Mouse (Mus musculus): ENCODE measurements around the gene Neb.

Neb gene

DNA sequence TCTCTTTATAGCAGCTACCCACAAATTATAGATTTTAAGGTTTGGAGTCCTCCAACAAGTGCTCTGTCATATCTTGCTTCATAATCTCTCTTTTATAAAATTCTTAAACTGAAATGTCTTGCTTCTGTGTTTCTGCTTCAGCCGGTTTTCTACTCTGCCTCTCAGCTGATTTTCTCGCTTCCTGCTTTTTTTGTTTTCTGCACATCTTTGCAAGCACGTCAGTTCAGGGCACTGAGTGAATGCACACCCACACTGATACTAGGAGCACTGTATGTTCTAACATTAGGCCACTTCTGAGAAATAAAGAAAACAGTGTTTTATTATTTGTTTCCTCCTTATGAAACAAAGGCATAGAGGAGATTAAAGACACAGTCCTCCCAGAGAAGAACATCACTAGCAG is 73.7 kb downstream of the Neb start:
- no peak for DNase-seq

- DNase-seq: no peak
Observed at GRCm38 (mm10) chr2:52303405-52303804, 74.9 kb downstream of the Neb start.

GRCm38 (mm10) chr2:52297969-52298368 is 80.3 kb downstream of the Neb start:
- DNase-seq: no peak

DNA sequence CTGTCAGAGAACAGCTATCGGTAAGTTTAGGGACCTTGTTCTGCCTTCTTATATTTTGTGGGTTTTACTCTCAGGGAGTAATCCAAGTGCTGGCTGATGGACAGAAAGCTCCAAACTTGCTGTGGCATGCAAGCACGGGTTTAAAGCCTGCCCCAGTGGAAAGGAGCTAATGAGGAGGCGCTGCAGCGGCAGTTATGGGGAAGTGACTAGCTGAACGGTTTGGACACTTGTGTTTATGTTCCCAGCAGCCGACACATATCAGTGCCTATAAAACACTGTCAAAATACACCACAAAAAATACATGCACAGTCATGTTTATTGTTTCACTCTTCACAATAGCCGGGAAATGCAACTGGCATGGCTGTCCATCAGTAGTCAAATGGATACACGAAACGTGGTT is 81.5 kb downstream of the Neb start:
- no peak for DNase-seq

DNA sequence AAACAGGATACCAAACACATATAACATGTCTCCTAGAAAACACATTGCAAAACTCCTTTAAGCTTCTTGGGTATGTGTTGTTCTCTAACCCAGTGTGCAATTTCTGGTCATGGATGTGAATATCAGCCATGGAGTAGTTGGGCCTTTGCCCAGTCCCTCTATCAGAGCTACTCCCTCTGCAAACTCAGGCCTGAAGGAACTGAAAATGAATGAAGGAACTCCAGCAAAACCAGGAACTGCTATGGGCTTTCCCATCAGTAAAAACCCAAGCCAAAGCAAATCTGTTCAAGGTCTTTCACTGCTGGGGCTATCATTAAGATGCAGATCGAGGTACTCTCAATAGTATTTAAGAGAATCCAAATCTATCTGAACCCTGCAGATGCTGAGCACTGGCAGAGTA is 90.8 kb downstream of the Neb start:
- no peak for DNase-seq

DNA sequence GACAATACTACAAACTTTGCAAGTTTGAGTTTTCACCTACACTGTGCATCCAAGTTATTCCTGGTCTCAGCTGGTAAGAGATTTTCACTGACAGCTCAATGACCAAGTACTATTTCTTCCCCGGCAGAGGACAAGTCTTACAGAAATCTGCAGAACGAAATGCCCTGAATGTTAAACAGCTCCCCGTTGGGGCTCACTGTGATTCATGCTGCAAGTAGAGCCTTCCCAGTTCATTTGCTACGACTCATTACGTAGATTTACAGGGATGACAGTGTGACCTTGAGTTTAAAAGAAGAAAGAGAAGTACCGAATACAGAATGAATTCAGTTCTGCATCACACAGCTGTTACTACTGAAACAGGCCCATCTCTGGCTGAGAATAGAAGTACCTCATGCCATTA is 91.9 kb downstream of the Neb start:
- DNase-seq: no peak

DNA sequence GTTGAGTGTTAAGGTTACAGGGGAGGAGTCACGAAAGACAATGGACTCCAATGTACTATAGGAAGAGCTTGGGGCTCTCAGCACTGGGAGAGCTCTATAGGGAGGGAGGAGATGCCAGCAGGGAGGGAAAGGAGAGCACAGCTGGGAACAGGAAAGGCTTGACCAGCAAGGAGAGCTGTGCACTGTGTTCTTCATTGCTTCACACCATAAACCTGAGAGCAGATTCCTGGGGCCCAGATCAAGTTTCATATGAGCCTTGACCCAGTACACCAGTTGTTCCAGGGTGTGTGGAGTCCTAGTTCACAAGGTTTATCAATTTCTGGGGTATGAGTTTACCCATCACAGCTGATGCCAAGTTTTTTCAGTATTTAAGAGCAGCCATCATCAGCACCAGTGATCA is 106.1 kb downstream of the Neb start:
- DNase-seq: no peak

DNA sequence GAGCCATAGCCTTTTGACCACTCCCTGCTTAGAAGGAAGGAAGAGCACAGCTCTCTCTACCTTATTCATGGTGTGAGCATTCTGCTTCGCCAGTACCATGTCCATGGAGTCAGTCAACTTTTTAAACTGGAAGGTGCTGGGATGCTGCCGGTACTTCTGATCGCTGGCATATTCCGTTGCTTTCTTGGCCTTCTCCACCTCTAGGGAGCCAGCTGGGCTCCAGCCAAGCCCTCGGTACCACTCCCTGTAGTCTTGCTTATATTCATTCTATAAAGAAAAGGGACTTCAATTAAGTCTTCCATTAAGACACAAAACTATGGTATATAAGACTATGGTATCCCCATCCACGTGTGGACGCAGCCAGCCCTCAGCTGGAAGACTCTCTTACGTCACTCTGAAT is 107.4 kb downstream of the Neb start:
- no peak for DNase-seq

- DNase-seq: peak in 1 of 2 experiments; percentile 25
Observed at GRCm38 (mm10) chr2:52262149-52262548, 116.1 kb downstream of the Neb start.

DNA sequence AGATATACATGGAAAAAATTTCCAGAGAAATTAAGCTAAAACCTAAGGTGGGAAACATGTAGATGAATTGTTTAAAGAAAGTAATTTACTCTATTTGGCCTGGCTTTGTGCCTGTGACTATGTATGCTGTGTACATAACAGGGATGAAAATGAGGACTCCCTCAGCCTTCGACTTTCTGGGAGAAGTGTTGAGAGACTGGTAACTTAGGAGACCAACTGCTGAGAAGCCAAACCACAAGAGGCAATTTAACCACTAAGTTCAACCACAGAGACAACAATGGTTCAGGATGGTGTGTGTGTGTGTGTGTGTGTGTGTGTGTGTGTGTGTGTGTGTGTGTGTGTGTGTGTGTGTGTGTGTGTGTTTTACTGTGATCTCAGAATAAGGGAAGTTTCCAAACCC is 126.2 kb downstream of the Neb start:
- DNase-seq: no peak

DNA sequence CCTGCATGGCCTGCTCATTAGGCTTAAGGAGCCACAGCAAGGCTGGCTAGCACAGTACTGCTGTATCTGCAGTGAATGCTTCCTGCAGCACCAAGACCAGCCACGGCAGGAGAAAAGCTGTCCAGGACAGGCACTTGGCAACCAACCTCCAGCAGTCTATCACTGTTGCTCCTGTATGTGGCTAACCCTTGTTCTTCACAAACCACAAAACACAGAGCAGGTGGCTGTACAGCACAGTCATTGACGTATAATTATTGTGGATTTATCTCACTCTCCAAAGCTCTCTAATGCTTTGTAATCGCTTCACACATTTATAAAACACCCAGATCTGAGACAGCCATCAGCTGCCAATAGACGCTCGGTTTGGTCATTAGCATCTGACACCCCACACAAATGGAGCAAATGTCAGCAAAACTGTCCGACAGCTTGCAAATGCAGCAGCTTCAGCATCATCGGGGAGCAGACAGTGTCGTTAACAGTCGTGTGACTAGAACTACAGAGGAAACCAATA is 129.9 kb downstream of the Neb start:
- no peak for DNase-seq

GRCm38 (mm10) chr2:52245091-52245490 is 133.2 kb downstream of the Neb start:
- no peak for DNase-seq

- DNase-seq: no peak
Observed at GRCm38 (mm10) chr2:52242691-52243090, 135.6 kb downstream of the Neb start.

GRCm38 (mm10) chr2:52237892-52238291 is 140.4 kb downstream of the Neb start:
- no peak for DNase-seq

- DNase-seq: no peak
Observed at GRCm38 (mm10) chr2:52227584-52227983, 150.7 kb downstream of the Neb start.

DNA sequence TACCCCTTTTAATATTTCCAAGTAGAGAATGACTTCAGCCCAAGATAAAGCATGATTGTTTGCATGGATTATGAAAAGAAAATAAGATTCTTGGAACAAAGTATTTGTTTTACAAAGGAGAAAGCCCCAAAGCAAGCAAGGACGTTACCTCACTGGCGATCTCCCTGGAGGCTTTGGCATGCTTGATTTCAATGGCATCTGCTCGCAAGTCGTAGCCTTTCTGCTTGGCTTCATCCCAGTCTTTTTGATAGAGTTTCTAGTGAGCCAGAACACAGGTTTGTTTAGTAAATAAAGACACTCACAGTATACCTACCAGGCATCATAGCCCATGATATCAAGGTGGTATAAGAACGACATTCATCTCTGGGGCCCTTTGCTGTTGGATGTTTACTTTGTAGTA is 153.9 kb downstream of the Neb start:
- no peak for DNase-seq

GRCm38 (mm10) chr2:52220074-52220473 is 158.2 kb downstream of the Neb start:
- peak in 1 of 2 experiments; percentile 4 for DNase-seq

DNA sequence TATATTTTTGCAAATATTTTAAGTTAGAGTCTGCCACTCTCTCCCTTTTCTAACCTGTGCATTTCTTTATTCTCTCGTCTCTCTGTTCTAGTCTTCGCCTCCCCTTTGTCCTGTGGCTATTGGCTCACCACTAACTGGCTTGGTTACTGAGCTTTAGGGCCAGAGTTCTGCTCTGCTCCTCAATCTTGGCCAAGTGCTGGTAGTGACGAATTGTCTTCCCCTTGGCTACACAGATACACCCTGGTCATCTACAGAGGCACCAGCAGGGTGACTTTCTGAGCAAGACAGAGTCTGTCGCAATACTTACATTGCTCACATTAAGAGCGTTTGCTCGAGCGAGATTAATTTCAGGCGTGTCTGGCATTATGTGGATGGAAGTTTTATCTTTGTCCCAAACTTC is 162.3 kb downstream of the Neb start:
- no peak for DNase-seq

DNA sequence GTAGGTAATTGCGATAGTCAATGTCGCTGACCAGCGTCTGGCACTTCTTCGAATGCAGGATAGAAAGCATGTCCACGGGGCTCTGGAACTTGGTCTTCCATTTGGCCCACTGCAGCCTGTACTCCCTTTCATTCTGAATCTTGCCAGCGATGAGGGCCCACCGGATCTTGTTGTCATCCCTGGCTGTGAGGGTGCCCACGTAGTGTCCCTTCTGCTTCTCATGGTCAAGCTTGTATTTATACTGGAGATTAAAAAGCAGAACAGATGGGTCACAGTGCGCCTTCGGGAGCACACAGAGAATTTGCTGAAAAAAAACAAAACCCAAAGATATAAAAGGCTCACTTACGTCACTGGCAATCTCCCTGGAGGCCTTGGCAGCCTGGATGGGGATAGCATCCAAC is 165.7 kb downstream of the Neb start:
- DNase-seq: no peak

GRCm38 (mm10) chr2:52211358-52211899 is 166.8 kb downstream of the Neb start:
- DNase-seq: peak in 1 of 2 experiments; percentile 1

- DNase-seq: no peak
Observed at GRCm38 (mm10) chr2:52210685-52211084, 167.6 kb downstream of the Neb start.

DNA sequence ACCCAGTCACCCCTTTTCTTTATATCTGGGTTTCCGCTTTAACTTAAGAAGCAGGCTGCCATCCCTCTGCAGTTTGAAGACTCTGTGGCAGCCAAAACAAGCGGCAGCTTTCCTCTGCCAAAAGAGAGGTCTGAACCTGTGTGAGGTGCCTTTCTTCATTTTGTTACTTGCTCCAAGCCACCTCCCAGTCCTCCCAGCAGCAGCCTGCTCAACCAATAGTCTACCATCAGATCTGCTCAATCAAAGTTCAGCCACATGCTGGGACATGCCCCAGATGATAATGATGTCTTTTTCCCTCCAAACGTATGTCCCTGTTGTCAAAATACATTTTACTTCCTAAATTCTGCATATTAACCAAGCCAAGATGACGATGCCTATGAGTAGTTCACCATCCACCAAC is 173.3 kb downstream of the Neb start:
- no peak for DNase-seq

GRCm38 (mm10) chr2:52193629-52194028 is 184.6 kb downstream of the Neb start:
- no peak for DNase-seq

DNA sequence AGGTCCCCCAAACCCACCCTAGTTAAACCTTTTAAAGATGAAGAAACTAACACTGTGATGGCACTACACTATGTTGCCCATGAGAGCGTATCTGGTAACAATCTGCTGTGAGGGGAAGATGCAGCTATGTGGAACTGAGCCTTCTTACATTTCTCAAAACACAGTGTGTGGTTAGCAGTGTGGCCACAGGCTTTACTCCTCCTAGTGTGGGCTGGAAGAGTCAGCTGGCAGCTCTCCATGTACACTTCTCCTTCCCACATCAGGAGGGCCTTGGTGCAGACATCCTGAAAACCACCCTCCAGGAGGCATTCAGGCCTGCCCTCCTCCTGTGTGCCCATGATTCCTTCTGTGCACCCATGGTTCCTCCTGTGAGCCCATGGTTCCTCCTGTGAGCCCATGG is 198.6 kb downstream of the Neb start:
- DNase-seq: no peak

- DNase-seq: no peak
Observed at GRCm38 (mm10) chr2:52177726-52178125, 200.5 kb downstream of the Neb start.

- no peak for DNase-seq
Observed at GRCm38 (mm10) chr2:52177184-52177583, 201.1 kb downstream of the Neb start.
